Mouse (Mus musculus): Measurements from ENCODE around the gene Col4a1.

The Col4a1 gene

DNA sequence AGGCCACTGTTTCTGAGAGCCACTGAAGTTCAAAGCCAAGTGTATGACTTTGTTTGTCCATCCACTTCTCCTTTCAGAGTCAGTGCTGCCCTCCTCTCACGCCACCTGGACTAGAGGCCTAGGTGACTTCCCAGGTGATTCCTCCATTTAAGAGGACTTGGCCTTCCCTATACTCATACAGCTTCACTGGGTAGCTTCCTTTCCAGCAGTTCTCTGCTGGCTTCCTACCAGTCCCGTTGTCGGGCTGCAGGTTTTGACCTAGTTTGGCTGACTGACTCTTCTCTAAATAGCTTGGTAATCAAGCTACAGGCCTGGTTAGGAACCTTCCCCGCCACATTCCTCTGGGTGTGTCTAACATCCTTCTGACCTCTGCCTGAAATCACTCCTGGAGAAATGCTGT, 18.9 kb upstream of the Col4a1 start:
- no peak for DNase-seq (ENCODE audit: extremely low spot score, low spot score)

DNA sequence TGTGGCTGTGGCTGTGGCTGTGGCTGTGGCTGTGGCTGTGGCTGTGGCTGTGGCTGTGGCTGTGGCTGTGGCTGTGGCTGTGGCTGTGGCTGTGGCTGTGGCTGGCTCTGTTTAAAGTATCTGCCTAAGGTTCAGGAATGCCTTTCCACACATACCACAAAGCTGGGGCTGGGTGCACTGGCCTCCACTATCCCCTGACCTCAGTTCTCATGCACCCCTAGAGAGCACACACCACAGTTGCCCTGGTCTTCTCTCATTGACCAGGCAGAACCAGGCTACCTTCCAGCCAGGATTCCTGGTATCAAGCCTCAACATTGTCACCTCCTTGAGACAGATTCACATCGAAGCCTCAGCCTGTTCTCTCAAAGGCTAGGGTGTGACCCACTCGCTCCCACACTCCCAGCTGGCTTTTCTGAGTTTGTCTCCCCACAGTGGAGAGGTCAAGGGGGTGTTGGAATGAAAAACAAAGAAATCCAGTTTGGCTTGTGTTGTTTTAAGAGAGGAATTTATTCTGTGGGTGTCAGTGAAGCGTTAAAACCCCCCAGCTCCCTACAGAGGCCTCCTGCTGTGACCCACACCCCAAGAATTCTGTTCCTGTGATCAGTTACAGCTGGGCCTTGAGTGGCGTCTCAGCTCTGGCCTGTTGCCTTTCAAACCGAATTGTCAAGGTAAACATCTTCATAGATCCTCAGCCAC, 15.2 kb upstream of the Col4a1 start:
- no peak for DNase-seq (ENCODE audit: extremely low spot score, low spot score)

DNA sequence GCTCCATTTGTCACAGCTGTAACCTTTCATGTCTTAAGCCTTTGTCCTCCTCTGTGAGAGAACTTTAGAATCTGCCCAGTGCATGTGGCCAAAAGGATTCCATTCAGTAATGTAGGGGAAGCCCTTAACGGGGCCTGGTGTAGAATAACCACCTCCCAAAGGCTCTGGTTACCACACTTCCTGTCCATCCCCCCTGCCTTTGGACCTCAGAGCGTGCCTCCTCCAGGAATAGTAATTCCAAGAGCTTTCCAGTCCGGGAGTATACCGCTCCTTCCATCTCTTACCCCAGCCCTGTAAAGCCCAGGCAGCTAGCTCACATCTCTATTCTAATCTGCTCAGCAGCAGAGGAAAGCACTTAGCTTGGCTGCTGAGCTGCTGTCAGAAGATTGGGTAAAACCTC, 14.7 kb upstream of the Col4a1 start:
- no peak for DNase-seq (ENCODE audit: extremely low spot score, low spot score)

DNA sequence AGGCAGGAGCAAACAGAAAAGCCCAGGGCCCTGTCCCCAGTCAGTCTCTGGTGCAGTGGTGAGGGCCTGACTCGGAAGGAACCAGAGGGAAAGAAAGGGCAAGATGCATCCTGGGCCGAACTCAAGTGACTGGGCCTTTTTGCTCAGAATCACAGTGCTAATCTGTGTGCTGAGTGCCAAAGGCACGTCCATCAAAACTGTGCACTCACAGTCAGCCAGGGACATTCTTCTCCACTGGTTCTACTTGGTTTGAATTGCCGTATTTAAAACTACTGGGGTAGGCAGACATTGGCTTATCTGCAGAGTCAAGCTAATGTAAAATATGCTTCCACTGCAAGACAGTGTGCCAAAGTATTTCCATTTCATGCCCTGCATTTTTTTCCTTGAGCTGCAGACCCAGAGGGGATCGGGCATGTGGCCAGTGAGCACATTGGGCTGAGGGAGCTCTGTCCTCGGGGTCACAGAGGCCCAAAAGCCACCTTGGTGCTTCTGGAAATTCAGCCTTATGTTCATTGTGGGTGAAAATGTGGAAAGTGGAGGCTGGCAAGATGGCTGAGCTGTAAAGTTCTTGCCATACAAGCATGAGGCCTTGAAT, 12.3 kb upstream of the Col4a1 start:
- no peak for DNase-seq (ENCODE audit: extremely low spot score, low spot score)

DNA sequence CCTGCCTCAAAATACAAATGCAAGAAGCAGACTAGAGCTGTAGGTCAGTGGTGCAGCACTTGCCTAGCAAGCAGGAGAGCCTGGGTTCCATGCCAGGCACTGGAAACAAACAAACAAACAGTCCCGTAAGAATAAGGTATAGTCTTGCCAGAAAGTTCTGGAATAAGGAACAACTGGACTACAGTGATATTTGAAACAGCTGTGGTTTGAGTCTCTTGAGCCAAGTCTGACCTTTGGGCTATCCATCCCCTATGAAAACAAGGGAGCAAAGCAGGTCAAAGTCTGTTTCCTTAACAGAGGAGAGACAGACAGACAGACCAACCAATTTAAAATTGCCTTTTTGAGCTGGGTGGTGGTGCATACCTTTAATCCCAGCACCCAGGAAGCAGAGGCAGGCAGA, 11.1 kb upstream of the Col4a1 start:
- DNase-seq (ENCODE audit: extremely low spot score, low spot score), result no peak

DNA sequence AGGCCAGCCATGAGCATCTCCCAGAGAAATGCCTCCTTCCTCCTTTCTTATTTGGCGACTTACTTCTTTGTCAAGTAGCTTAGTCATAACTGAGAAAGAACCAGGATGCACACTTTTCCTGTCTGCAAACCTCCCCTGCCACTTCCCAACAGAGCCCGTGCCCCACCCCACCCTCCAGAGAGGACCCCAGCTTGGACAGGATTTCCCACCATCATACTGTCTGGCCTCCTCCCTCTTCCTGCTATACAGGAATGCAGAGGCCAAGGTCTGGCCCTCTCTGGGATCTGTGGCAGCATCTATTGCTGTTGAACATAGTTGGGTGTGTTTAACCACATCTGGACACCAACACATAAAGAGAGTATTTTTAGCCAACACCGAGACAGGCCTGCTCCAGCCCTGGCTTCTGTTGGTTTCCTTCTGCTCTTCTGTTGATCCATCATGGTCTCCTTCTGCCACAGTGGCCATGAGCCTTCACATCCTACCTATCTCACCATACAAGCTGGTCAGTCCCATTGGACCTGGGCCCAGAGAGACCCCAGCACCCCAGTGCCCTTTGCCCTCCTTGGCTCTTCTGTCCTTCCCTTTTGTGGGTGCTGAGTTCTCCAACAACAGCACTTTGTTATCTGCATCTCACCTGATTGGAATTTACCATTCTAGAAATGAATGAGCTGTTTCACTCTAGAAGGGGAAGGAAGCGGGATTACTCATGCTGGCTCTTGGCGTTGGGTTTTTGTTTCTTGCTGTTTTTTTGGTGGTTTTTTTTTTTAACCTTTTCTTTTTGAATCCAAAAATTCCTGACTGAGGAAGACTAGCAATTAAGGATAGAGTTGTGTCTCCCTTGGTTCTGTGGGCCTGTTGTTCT, 10.3 kb upstream of the Col4a1 start:
- no peak for DNase-seq (ENCODE audit: extremely low spot score, low spot score)

DNA sequence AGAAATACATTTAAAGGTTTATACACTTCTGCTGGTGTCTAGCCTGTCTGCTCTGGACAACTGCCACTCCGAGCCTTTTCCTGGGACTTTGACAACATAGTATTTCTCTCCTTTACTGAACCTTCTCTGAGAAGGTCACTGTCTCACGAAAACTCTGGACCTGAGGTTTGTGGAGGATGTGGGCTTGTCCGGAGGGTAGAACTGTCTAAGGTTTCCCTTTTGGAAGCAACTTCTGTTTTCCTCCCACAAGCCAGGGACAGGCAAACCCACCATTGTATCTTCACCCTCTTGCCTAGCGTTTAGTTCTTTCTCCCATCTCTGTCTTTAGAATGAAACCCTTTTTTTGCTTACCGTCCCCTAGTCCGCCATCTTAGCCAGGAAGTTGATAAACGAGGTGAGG, 9.2 kb upstream of the Col4a1 start:
- no peak for DNase-seq (ENCODE audit: extremely low spot score, low spot score)

DNA sequence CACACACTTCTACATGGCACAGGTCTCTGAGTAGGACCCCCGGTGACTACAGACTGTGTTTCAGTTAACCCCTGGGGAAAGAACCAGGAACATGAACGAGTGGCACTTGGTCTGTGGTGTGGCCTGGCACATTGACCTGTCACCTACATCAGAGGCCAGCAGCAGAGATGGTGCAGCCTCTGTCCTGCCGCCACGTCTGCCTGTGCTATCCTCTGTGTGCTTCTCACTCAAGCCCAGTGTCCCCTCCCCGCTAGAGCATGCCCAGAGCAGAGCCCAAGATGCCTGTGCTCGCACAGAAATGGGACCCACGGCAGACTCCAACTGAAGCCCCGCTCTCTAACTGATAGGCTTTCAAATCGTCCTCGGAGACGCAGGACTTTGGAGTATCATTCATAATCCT, 6.8 kb upstream of the Col4a1 start:
- no peak for DNase-seq (ENCODE audit: extremely low spot score, low spot score)

DNA sequence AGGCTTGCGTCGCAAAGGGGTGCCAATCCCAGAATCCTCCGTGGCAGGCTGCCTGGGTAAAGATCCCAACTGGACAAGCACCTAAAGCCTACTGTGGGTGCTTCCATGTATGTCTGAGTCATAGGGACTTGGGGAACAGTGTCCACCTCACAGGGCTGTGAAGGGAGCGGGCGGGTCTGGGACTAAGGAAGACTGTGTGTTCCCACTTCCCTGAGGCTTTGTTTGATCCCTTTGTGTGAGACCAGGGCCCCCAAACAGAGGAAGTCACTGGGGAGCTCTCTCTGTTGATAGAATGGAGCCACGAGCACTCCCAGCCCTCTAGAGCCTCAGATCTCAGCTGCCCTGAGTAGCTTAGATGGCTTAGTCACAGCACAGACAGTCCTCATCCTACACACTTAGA, 3.5 kb upstream of the Col4a1 start:
- DNase-seq (ENCODE audit: extremely low spot score, low spot score), result no peak

DNA sequence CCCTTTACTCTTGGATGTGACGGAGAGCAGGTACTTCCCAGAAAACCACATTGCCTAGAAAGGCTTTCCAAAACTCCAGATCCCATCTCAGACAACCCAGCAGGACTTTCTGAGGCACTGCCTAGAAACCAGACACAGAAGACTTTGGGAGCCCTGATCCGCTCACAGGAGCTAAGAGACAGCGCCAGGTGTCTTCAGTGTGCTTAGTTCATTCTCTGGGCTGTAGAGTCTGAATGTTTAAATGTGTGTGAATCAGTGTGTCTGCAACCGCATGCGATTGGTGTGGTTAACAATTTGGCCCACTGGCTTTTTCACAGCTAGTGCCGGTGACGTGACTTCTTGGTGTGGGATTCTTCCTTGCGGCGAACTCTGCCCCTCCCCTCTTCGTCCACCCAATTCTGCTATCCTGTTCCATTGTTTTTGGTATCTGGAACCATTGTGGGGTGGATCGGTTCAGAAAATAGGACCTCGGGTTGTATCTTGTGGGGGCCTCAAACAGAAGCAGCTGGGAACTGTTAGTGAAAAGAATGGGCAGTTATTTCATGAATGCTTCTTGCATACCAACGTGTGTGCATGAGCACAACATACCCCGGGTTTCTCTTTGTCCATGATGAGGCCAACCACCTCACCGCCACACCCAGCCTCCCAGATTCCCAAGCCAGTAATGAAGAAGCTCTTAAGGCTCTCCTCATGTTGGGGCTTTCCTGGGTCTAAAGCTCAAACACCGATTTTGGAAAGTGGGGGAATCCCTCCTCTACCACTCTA, 2.7 kb upstream of the Col4a1 start:
- DNase-seq (ENCODE audit: extremely low spot score, low spot score), result no peak

DNA sequence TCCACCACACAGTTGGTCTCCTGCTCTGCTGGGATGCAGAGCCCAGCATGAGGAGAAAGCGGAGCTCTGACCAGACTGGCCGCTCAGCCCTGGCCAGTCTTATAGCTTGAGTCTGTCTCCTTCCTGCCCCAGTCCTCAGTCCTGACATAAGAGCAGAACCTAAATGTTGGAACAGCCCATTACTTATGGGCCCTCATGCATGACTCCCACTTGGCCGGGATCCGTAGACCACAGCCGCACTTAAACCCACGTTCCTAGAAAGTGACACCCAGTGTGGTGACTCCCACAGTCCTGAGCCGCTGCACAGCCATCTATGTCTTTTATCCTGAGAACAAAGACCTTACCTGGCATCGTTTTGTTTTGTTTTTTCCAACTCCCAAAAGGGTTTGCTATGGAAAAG, 2.0 kb upstream of the Col4a1 start:
- no peak for DNase-seq (ENCODE audit: extremely low spot score, low spot score)

DNA sequence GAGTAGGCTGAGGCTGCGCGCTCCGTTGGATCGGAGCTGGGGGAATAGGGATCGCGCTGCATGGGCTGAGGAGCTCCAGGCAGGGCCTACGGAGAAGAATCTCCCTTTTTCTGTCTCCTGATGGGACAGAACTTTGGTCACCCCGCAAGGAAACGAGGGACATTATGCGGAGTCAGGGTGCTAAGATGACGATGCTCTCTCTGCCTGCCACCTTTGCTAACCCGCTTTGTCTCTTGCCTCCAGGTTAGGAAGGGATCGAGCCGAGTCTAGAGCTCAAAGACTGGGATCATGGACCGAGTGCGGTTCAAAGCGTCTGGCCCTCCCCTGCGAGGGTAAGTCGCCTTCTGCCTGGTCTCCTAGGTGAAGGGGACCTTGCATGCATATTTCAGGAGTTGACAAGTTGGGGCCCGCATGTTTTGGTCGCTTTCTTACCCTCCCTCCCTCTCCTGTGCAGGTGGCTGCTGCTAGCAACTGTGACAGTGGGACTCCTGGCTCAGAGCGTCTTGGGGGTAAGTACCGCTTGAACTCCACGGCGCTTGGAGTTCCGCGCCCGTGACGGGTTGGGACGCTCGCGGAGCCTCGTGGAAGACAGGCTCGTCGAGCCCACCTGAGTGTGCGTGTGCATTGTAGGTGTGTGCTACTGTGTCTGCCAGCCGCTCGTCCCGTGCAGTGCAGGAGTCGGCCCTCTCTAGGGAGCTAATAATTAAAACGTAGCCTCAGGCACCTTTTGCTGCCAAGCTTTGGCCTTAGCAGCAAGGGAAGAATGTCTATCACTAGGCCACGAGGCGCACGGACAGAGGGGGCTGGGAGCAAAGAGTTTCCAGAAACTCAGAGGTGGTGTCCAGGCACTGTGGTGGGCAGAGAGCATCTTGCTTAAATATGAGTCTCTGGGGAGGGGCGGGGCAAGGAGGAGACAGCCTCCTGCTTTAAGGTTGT, 818 bp upstream of the Col4a1 start:
- peak; percentile 63 for DNase-seq (ENCODE audit: extremely low spot score, low spot score)

DNA sequence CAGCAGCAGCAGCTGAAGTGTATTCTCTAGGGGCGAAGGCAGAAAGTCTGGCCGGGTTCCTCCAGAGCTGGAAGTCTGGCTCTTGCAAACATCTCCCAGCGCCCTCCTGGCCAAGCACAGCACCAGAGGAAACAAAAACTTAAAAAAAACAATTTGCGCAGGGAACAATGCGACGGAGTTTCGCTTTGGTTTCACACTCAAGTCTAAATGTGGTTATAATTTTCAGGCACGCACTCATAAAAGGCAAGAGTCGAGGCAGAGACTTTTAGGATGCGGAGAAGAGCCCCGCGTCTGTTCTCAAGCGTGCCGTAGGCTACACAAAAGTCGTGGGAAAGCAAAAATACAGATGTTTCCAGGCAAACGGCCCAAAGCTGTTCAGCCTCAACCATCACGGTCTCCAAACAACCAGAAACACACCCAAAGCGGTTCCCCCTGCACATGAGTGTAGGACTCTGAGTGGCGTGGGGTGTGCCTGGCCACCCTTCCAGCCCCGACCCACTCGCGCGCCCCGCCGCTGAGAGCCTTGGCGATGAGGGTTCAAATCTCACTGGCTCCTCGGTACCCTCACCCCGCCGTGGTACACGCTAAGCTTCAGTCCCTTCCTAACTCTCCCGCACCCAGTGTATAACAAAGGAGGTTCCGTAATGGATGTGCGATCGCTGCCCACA, 811 bp downstream of the Col4a1 start:
- peak; percentile 49 for DNase-seq (ENCODE audit: extremely low spot score, low spot score)

DNA sequence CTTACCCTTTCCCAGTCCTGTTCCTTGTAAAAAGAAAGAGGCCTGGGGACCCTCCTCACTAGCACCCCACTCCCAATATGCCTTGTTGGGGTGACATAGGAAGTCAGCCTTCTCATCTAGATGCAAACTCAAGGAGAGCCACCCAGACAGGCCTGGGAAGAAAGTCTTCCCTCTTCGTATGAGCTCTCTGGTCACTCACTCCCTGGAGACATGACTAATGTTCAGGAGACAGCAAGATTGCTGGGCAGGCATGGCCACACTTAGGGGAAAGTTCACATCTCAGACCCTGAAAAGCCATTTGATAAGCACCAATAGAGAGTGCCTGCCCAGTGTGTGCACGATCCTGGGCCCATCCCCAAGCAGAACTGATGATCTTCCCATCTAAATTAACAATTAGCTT, 2.6 kb downstream of the Col4a1 start:
- DNase-seq (ENCODE audit: extremely low spot score, low spot score), result no peak

DNA sequence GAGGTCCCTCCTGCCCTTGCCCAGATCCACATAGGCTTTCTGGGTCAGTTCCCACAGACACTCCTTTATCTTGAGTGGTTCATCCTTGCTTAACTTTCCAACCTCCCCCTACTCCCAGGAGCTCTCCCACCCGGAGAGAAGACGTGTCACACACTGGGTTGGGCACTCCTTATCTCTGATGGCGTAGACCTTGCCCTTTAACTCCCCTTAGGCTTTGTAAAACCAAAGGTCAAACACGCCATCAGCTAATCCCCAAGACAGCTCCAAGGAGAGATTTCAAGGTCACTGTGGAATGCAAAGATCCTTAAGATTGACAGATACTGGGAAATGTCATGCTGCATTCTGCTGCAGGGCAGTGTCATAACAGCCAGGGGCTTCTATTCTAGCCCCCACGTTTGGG, 3.4 kb downstream of the Col4a1 start:
- no peak for DNase-seq (ENCODE audit: extremely low spot score, low spot score)

DNA sequence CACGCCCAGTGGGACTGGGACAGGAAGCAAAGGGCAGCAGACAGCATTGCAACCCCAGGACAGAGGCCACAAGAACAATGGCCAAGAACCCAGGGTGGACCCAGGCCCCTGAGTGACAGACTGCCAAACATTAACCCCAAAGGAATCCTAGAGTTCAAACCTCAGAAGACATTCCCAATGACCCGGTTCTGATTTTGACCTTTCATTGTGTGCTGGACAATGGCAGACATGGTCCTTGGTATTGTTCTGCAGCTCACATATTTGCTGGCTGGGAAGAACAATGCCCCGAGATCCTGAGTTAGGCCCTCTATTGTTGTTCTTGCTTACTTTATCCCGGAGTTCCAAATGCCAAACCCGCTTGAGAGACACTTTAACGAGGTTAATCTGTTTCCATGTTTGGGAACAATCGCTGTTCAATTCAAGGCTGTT, 4.0 kb downstream of the Col4a1 start:
- no peak for DNase-seq (ENCODE audit: extremely low spot score, low spot score)

DNA sequence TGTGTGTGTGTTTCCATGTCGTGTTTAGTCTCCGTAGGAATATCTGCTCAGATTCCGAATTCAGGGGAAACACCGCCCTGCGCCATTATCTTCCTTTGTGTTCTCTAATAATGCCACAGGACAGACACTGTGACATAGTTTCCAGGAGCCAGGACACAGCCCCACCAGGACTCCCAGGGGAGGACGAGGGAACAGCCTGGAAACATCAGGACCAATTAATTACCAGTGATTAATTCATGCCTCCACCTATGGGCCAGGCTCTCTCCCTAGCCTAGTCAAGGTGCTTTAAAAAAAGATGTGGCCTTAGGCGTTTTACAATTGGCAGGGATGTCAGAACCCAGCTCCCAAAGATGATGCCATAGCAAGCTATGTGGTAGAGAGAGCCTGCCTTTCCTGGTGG, 5.2 kb downstream of the Col4a1 start:
- DNase-seq (ENCODE audit: extremely low spot score, low spot score), result no peak

DNA sequence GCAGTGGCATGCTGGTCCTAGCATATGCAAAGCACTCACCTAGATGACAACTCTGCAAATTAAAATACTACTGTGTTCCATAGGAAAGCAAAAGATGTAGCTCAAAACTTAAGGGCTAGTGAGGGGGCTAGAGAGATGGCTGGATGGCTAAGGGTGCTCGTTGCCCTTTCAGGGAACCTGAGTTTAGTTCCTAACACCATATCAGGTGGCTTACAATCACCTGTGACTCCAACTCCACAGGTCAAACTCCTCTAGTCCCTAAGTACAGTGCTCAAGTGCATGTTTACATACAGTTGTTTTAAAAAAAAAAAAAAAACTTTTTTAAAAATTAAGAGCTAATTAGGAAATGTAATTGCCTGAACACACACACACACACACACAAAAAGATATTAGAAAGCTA, 7.1 kb downstream of the Col4a1 start:
- DNase-seq (ENCODE audit: extremely low spot score, low spot score), result no peak

DNA sequence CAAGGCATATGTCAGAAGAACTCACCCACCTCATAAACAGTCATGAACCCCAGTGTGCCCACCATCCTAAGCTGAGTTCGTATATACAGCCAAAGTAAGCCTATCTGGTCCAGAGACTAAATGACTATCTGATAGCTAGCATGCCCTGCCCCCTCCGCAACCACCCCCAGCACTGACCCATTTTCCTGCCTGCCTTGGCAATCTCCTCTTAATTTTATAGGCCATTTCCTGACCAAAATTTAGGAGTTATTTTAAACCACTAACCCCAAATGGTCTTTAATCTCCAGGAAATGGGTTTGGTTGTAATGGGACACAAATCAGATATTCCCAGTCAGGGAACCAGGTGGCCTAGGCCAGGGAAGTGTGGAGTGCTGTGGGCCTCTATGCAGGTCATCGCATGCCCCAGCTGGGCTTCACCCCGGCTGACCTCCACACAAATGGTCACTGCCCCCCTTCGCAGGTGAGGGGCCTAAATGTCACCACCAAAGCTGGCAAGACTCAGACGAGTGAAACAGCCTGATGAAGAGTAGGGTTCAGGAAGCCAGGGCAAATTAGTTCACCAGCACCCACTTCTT, 8.5 kb downstream of the Col4a1 start:
- no peak for DNase-seq (ENCODE audit: extremely low spot score, low spot score)

DNA sequence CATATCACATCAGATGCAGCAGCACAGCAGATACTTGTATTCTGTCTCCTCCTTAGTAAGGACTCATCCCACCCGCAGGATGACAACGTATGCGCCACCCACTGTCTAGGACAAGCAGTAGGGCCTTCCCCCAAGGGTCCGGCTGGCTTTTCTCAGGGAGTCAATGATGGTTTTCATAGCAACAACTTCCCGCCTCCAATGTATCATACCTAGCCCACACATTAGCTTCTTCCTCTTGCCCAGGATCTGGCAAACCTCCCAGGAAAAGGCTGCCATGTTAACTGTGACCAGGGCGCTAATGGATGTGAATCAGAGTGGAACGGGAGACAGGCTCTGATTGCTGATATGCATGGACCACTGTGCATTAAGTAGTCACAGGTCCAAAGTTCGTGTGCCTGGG, 12.2 kb downstream of the Col4a1 start:
- no peak for DNase-seq (ENCODE audit: extremely low spot score, low spot score)
